Mouse (Mus musculus) erythroblast, embryonic 14.5 days (primary cell): ENCODE results near the gene Dennd2a. TPM values are rescaled to one million over a fixed set of nuclear protein-coding genes. Genes with fewer than 3 reads are reported as not detected.

ENCODE experiments used
- H3K27me3 ChIP-seq: 2 replicates; pipeline ENCODE4 v1.6.1; 2012; ENCODE audit warnings: inconsistent platforms; ENCODE audit not compliant: control insufficient read depth
- H3K36me3 ChIP-seq: 2 replicates; pipeline ENCODE4 v1.6.1; 2012; ENCODE audit warnings: mild to moderate bottlenecking, inconsistent platforms; ENCODE audit not compliant: control insufficient read depth
- H3K4me1 ChIP-seq: 2 replicates; pipeline ENCODE4 v1.6.1; 2012; ENCODE audit warnings: inconsistent platforms; ENCODE audit not compliant: control insufficient read depth
- H3K4me3 ChIP-seq: replicated peaks from 2 replicates; pipeline ENCODE3; 2012; ENCODE audit warnings: moderate library complexity, mild to moderate bottlenecking, inconsistent platforms
- H3K9me3 ChIP-seq: 2 replicates; pipeline ENCODE4 v1.6.1; 2012; ENCODE audit warnings: low read length, inconsistent platforms, mixed read lengths; ENCODE audit not compliant: control insufficient read depth
- GATA1 ChIP-seq: IDR thresholded peaks from 2 replicates; pipeline ENCODE4 v1.6.1; 2012; ENCODE audit warnings: low read length, inconsistent platforms, mixed read lengths
- TAL1 ChIP-seq: IDR thresholded peaks from 3 replicates; pipeline ENCODE4 v1.6.1; 2012; ENCODE audit warnings: low read length, inconsistent platforms, mixed read lengths
- polyA plus RNA-seq: library from polyadenylated mRNA; stranded (reverse); fragments of >175 nt; gene quantifications from 2 replicates; pipeline ENCODE4 v1.2.3, GENCODE M21; 2012

Dennd2a gene
- polyA plus RNA-seq, 1 experiment: not detected

DNA sequence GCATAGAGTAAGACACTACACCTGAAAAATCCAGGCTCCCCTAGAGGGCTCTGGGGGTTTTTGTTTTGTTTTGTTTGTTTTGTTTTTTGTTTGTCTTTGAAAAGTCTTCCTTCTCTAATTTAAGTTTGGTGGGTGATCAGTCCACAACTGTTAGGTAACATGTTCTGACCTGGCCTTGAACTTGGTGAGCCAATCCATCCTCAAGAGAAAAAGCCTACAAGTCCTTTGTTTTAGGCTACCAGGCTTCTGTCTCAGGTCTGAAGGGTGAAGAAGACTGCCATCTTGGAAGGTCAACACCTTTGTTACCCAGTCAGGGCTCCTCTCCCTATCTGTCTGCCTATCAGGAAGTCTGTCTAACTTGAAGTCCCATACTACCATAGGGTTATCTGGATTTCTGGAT lies 124.0 kb downstream of the Dennd2a start:
- H3K9me3 ChIP-seq: no peaks in the 10 kb centered on the region
- H3K27me3 ChIP-seq: no peaks in the 10 kb centered on the region
- H3K4me3 ChIP-seq: no peak overlapping the region
- H3K36me3 ChIP-seq: peaks cover 2% of the 10 kb centered on the region; the same call in 1 of the 2 replicates
- TF ChIP-seq TAL1 (no peak), GATA1 (no peak)
- H3K4me1 ChIP-seq: peaks cover 81% of the 10 kb centered on the region

DNA sequence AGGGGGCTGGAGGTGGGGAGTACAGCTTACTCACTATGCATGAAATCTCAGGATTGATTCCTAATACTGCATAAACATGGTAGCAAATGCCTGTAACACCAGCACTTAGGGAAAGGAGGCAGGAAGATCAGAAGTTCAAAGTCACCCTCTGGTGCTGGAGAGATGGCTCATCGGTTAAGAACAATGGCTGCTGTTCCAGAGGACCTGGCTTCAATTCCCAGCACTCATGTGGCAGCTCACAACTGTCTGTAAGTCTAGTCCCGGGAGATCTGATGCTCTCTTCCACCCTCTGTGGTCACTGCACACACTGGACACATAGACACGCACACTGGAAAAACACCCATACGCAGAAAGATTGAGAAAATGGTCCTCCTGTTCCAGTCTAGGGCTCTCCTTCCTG lies 124.5 kb downstream of the Dennd2a start:
- TF ChIP-seq GATA1: no peak
- no peak for TF ChIP-seq TAL1
- Histone ChIP-seq H3K27me3 (no peaks in the 10 kb centered on the region), H3K4me1 (peaks cover 85% of the 10 kb centered on the region), H3K36me3 (peaks cover 2% of the 10 kb centered on the region; the same call in 1 of the 2 replicates), H3K4me3 (no peak overlapping the region), H3K9me3 (no peaks in the 10 kb centered on the region)

DNA sequence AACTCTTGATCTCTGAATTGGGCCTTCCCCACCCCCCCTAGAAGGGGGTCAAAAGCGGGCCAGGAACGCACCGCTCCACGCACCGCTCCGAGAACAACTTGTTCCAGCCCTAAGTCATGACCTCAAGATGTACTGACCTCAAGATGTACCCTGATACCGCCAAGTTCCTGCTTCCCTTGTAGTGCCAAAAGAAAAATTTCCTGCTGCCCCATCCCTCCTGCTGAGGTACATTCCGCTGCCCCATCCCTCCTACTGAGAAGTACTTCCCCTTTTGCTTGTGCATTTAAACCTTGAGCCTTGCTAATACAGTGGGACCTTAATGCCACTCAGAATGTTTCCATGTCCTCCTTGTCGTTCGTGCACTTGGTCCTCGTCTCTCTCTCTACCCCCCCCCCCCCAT lies 126.9 kb downstream of the Dennd2a start:
- Histone ChIP-seq H3K36me3 (peaks cover 2% of the 10 kb centered on the region; the same call in 1 of the 2 replicates), H3K9me3 (no peaks in the 10 kb centered on the region), H3K27me3 (no peaks in the 10 kb centered on the region), H3K4me3 (no peak overlapping the region), H3K4me1 (peaks cover 93% of the 10 kb centered on the region)
- TF ChIP-seq GATA1: no peak
- TF ChIP-seq TAL1: no peak

DNA sequence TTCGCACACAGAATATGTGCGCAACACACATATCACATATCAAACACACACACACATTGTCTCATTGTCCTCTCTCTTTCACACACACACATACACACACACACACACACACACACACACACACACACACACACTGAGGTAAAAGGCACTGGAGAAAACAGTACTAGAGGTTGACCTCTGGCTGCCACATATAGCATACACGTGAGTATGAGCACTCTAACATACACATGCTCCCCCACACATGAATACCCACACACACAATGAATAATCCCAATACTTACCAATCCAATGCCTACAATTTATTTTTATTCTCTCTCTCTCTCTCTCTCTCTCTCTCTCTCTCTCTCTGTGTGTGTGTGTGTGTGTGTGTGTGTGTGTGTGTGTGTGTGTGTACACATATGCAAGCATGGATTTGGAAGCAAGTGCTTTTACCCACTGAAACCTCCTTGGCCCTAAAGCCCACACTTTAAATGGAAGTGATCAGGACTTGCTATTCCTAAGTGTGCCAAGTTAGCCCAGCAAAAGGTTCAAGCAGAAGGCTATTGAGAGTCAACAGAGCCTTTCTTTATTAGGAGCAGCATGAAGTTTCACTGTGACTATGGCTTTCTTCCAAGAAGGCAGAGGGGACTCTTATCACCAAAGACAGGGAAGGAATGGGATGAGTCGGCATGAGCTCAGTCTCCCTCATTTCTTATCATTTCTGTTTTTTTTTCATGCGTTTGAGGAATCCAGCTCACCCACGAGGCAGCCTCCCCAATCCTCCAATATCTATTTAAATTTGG lies 128.5 kb downstream of the Dennd2a start:
- peak overlapping the region; percentile 42 for H3K4me3 ChIP-seq
- peaks cover under 1% of the 10 kb centered on the region; the same call in 1 of the 2 replicates for H3K36me3 ChIP-seq
- H3K9me3 ChIP-seq: no peaks in the 10 kb centered on the region
- H3K27me3 ChIP-seq: no peaks in the 10 kb centered on the region
- H3K4me1 ChIP-seq: peaks cover 93% of the 10 kb centered on the region
- TF ChIP-seq GATA1 (peak; percentile 83), TAL1 (peak; percentile 69)

DNA sequence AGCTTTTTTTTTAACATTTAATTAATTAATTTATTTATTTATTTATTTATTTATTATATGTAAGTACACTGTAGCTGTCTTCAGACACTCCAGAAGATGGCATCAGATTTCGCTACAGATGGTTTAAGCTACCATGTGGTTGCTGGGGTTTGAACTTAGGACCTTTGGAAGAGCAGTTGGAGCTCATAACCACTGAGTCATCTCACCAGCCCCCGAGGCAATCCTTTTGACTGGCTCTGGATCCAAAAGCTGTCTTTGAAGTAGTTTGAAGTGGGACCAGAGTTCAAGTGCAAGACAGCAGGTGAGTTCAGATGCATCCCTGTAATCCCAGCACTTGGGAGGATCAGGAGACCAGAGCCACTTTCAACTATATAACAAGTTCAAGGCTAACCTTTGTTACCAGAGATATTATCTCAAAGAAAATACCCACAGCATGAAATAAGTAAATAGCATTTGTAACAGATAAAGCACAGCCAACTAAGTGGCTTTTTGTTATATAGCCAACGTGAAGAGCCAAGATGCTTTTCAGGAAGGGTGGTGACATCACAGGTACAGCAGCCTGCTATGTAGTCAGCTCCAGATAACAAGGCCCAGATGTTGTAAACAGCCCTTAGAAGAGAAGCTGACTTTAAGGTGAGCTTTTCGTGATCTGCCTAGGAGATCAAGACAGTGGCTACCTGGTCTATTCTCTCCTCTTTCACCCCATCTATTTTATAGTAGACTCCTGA lies 130.2 kb downstream of the Dennd2a start:
- Histone ChIP-seq H3K4me3 (peak overlapping the region; percentile 23), H3K27me3 (no peaks in the 10 kb centered on the region), H3K36me3 (peaks cover 4% of the 10 kb centered on the region), H3K9me3 (peaks cover 3% of the 10 kb centered on the region), H3K4me1 (peaks cover 94% of the 10 kb centered on the region)
- no peak for TF ChIP-seq TAL1
- no peak; the same call in 1 of the 2 replicates for TF ChIP-seq GATA1

DNA sequence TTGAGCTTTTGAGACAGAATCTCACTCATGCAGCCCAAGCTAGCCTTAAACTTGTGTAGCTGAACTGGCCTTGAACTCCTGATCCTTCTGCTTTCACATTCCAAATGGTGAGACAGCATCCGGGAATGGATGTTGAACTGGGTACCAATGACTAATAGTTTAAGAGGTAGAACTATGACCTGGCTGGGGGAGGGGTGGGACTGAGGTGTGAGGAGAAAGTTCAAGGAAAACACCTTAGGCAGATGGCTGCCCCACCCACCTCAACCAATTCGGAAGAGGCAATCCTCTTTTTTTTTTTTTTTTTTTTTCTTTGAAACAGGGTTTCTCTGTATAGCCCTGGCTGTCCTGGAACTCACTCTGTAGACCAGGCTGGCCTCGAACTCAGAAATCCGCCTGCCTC lies 130.9 kb downstream of the Dennd2a start:
- TF ChIP-seq TAL1 (no peak), GATA1 (no peak)
- H3K4me1 ChIP-seq: peaks cover 94% of the 10 kb centered on the region
- peaks cover 3% of the 10 kb centered on the region for H3K9me3 ChIP-seq
- H3K27me3 ChIP-seq: no peaks in the 10 kb centered on the region
- no peak overlapping the region for H3K4me3 ChIP-seq
- H3K36me3 ChIP-seq: peaks cover 4% of the 10 kb centered on the region

DNA sequence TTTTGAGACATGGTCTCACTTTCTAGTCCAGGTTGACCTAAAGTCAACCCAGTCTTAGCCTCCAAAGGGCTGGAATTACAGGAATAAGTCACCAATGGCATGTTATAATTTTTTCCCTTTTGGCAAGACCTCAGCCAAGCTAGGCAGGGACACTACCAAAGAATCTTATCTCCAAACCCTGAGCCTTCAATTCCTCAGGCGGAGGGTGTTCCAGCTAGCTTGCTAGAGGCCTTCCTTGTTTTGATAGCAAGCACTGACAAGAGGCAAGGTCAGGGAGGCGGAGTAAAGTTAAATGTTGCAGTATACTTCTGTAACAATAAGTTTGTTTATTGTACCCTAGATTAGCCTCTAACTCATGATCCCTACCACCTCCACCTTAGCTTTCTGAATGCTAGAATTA lies 132.5 kb downstream of the Dennd2a start:
- peaks cover 4% of the 10 kb centered on the region for H3K36me3 ChIP-seq
- H3K27me3 ChIP-seq: no peaks in the 10 kb centered on the region
- TF ChIP-seq GATA1 (no peak), TAL1 (no peak)
- H3K9me3 ChIP-seq: peaks cover 3% of the 10 kb centered on the region
- peaks cover 96% of the 10 kb centered on the region for H3K4me1 ChIP-seq
- peak overlapping the region; percentile 13 for H3K4me3 ChIP-seq

DNA sequence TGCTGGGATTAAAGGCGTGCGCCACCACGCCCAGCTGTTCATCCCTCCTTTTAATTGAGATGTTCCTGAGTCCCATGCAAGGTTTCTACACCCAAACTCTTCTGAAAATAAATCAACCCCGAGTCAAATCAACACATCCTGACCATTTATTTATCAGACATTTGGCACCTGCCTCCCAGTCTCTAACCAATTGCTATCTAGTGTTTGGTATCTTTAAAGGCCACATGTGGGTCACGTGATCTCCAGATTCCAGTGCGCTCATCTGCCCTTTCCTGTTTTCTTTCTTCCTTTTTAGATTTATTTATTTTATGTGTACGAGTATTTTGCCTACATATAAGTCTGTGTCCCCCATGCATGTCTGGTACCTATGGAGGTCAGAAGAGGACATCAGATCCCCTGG lies 134.0 kb downstream of the Dennd2a start:
- Histone ChIP-seq H3K27me3 (peaks cover 7% of the 10 kb centered on the region), H3K9me3 (peaks cover 3% of the 10 kb centered on the region), H3K4me1 (peaks cover 82% of the 10 kb centered on the region), H3K36me3 (peaks cover 9% of the 10 kb centered on the region), H3K4me3 (peak overlapping the region; percentile 51)
- TF ChIP-seq GATA1 (peak; percentile 47; the same call in 1 of the 2 replicates), TAL1 (peak; percentile 73)

DNA sequence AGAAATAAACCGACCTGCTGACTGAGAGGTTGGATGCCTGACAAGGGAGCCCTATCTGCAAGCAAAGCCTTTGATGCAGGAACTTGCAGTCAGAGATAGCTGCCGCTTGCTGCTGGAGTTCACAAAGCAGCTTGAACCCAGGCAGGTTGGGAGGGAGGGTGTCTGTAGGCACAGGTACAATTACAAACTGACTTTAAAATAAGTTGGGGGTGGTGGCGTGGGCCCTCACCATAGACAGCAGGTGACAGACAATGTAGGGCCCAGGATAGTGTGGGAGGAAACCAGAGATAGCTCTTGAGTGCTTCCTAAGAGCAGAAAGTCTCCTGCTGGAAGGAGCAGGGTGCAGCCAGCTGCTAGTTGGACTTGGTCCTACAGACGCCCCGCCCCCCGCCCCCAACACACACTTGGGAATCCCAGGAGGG lies 134.5 kb downstream of the Dennd2a start:
- H3K36me3 ChIP-seq: peaks cover 14% of the 10 kb centered on the region
- peaks cover 81% of the 10 kb centered on the region for H3K4me1 ChIP-seq
- H3K4me3 ChIP-seq: peak overlapping the region; percentile 51
- TF ChIP-seq GATA1 (peak; percentile 24; the same call in 1 of the 2 replicates), TAL1 (peak; percentile 42; the same call in 2 of the 3 replicates)
- peaks cover 3% of the 10 kb centered on the region for H3K9me3 ChIP-seq
- peaks cover 11% of the 10 kb centered on the region for H3K27me3 ChIP-seq

DNA sequence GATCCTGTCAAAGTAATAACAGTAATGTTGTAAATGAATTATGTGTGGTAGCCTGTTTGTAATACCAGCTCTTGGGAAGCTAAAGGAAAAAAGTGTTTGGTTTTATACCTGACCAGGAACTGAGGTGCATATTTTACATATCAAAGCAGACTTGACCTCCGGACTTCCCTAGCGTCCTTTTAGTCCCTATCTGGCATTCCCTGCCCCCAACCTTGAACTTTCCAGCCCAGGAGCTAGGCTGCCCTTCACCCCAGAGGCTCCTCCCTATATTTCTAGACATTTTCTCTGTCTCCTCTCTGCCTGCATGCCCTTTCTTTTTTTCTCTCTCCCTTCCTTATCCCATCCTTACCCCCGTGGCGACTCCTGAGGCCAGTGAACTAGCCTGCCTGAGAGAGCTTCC lies 136.8 kb downstream of the Dennd2a start:
- Histone ChIP-seq H3K27me3 (peaks cover 11% of the 10 kb centered on the region), H3K36me3 (peaks cover 35% of the 10 kb centered on the region), H3K9me3 (peaks cover 3% of the 10 kb centered on the region), H3K4me1 (peaks cover 83% of the 10 kb centered on the region), H3K4me3 (peak overlapping the region; percentile 82)
- no peak for TF ChIP-seq TAL1
- no peak for TF ChIP-seq GATA1
